Mouse (Mus musculus): ENCODE data around the gene Rhbdd1. TPM values are rescaled to one million over a fixed set of nuclear protein-coding genes. Genes with fewer than 3 reads are reported as not detected.

The Rhbdd1 gene
- total and polyA plus RNA-seq, 3 experiments: 7.5 to 10.4 TPM; not detected in 1

DNA sequence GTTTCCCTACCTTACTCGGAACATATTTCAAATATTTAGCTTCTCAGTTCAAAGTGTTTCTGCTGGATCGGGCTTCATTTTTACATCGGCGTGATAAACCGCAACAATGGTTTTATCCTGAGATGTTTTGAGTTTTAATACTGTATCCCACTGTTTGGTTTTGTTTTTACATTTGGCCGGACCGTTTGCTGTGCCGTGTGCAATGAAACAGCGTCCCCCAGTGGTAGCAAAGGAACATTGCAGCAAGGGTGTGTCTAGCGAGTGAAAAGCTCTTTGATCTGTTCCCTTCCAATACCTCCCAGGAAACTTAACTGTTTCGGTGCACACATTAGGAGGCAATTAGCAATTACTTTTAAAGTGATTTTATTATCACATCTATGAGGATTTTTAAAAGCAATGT lies 160.0 kb downstream of the Rhbdd1 start:
- Histone ChIP-seq H3K9me3 (replicated peaks; ENCODE audit: insufficient read depth, low read length) (no peaks in the 10 kb centered on the region), H3K4me3 (ENCODE audit: control insufficient read depth in 1 of 2, insufficient read depth in 1 of 2, low read depth in 2 of 2, low read length in 2 of 2) (no peak overlapping the region), H3K27ac (ENCODE audit: control insufficient read depth, low read depth, low read length) (no peak overlapping the region), H3K4me1 (ENCODE audit: control insufficient read depth in 1 of 2, insufficient read depth in 2 of 2, low read length in 2 of 2) (no peaks in the 10 kb centered on the region), H3K9ac (ENCODE audit: control insufficient read depth, low read depth, low read length, poor library complexity, severe bottlenecking) (no peak overlapping the region), H3K36me3 (ENCODE audit: control insufficient read depth in 1 of 2, insufficient read depth in 2 of 2, low read length in 2 of 2) (no peaks in the 10 kb centered on the region), H3K79me2 (ENCODE audit: control insufficient read depth, insufficient read depth, low read length, poor library complexity) (no peaks in the 10 kb centered on the region), H3K27me3 (ENCODE audit: control insufficient read depth in 1 of 2, insufficient read depth in 2 of 2, low read length in 2 of 2) (no peaks in the 10 kb centered on the region)
- peak; percentile 5 for DNase-seq (ENCODE audit: low read depth, low spot score)
- peak; percentile 69 for TF ChIP-seq RAD21 (IDR thresholded peaks at IDR 0.05; ENCODE audit: low read depth, low read length)
- TF ChIP-seq SMC3 (IDR thresholded peaks at IDR 0.05; ENCODE audit: low read depth, low read length): peak; percentile 51
- TF ChIP-seq CTCF (IDR thresholded peaks at IDR 0.05 in 2 of 3, conservative IDR thresholded peaks at IDR 0.05 in 1 of 3; ENCODE audit: control insufficient read depth in 1 of 3, insufficient read depth in 1 of 3, low read depth in 2 of 3, low read length in 3 of 3, poor library complexity in 1 of 3, severe bottlenecking in 1 of 3): peak; percentile 53 to 77 (median 72)
- TF ChIP-seq ELF1 (IDR thresholded peaks at IDR 0.05; ENCODE audit: low read depth, low read length): no peak
- peak; percentile 43; the same call in 1 of the 2 replicates for TF ChIP-seq ZC3H11A (IDR thresholded peaks at IDR 0.05; ENCODE audit: low read depth, low read length)

DNA sequence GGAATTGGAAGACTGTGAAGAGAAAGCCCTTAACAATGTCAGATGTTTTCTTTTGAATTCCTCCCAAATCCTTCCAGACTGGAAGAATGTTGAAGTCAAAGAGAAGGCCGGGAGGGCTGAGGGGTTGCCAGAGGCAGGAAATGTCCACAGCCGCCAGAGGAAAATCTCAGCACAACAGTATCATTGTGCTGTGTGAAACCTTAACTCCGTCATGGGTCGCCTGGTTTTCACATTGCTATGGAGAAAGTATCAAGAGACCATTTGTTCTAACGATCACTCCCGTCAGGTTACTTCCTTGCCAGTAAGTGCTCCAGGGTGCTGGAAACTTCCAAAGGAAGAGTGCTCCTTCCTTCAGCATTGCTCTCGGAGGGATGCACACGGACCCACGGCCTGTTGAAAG lies 160.5 kb downstream of the Rhbdd1 start:
- Histone ChIP-seq H3K27ac (ENCODE audit: control insufficient read depth, low read depth, low read length) (no peak overlapping the region), H3K9me3 (replicated peaks; ENCODE audit: insufficient read depth, low read length) (no peaks in the 10 kb centered on the region), H3K4me3 (ENCODE audit: control insufficient read depth in 1 of 2, insufficient read depth in 1 of 2, low read depth in 2 of 2, low read length in 2 of 2) (no peak overlapping the region), H3K79me2 (ENCODE audit: control insufficient read depth, insufficient read depth, low read length, poor library complexity) (no peaks in the 10 kb centered on the region), H3K9ac (ENCODE audit: control insufficient read depth, low read depth, low read length, poor library complexity, severe bottlenecking) (no peak overlapping the region), H3K4me1 (ENCODE audit: control insufficient read depth in 1 of 2, insufficient read depth in 2 of 2, low read length in 2 of 2) (no peaks in the 10 kb centered on the region), H3K27me3 (ENCODE audit: control insufficient read depth in 1 of 2, insufficient read depth in 2 of 2, low read length in 2 of 2) (no peaks in the 10 kb centered on the region), H3K36me3 (ENCODE audit: control insufficient read depth in 1 of 2, insufficient read depth in 2 of 2, low read length in 2 of 2) (no peaks in the 10 kb centered on the region)
- TF ChIP-seq POLR2AphosphoS2 (IDR thresholded peaks at IDR 0.05; ENCODE audit: low read length) (no peak), HCFC1 (IDR thresholded peaks at IDR 0.05; ENCODE audit: low read depth, low read length) (no peak), MAZ (IDR thresholded peaks at IDR 0.05; ENCODE audit: low read depth, low read length) (no peak), USF2 (IDR thresholded peaks at IDR 0.05; ENCODE audit: borderline replicate concordance in 1 of 2, insufficient read depth in 1 of 2, low read depth in 1 of 2, low read length in 2 of 2) (no peak), MEF2A (IDR thresholded peaks at IDR 0.05; ENCODE audit: extremely low read depth, insufficient replicate concordance, low read depth, low read length, poor library complexity, severe bottlenecking) (no peak), ZKSCAN1 (IDR thresholded peaks at IDR 0.05; ENCODE audit: low read depth, low read length) (no peak), ZNF384 (IDR thresholded peaks at IDR 0.05; ENCODE audit: low read depth, low read length) (no peak), TCF12 (IDR thresholded peaks at IDR 0.05; ENCODE audit: low read depth, low read length) (no peak), SIN3A (IDR thresholded peaks at IDR 0.05; ENCODE audit: low read length) (no peak), TBP (IDR thresholded peaks at IDR 0.05; ENCODE audit: low read depth, low read length) (no peak), RAD21 (IDR thresholded peaks at IDR 0.05; ENCODE audit: low read depth, low read length) (no peak), ZC3H11A (IDR thresholded peaks at IDR 0.05; ENCODE audit: low read depth, low read length) (no peak), MAFK (IDR thresholded peaks at IDR 0.05; ENCODE audit: borderline replicate concordance, low read depth, low read length) (no peak), EP300 (IDR thresholded peaks at IDR 0.05; ENCODE audit: low read depth in 1 of 2, low read length in 2 of 2) (no peak), ETS1 (IDR thresholded peaks at IDR 0.05; ENCODE audit: low read depth, low read length) (no peak), E2F4 (IDR thresholded peaks at IDR 0.05; ENCODE audit: borderline replicate concordance, low read depth, low read length) (no peak)
- no peak for DNase-seq (ENCODE audit: low read depth, low spot score)

All from MEL (cell line).